Mouse (Mus musculus): ENCODE measurements at regions not wholly inside any gene's neighbourhood (a gene's known extent, or its start where the extent isn't known, plus 50 kb on each side); places are given as distances from the start of the nearest gene placed in this dataset.

DNA sequence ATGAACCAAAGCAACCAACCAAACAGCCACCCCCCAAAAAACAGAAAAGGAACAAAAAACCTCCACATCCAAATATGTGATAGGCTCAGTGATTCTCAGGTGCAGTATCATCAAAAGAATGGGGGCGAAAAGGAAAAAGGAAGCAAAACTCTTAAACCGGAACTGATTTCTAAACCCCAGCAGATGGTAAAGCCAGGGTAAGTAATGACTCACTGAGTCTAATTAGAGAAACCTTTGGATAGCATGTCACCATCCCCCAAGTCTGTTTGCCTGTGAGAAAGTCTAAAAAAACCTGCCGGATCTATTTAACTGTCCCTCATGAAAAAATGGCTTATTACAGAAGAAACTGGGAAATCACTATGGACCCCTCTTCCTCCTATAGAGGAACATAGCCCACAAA, 1097.8 kb downstream of the 4930444P10Rik start:
- TF ChIP-seq CTCF (IDR thresholded peaks at IDR 0.05; ENCODE audit: extremely low read depth, insufficient read depth, low read length): no peak
- TF ChIP-seq POLR2A (IDR thresholded peaks at IDR 0.05; ENCODE audit: extremely low read depth, insufficient read depth, low read length): no peak
